Mouse (Mus musculus): ENCODE measurements around the gene Olfr12. TPM values are rescaled to one million over a fixed set of nuclear protein-coding genes. Genes with fewer than 3 reads are reported as not detected.

Olfr12 gene
- polyA plus RNA-seq, 1 experiment = not detected

- DNase-seq = no peak
- Histone ChIP-seq H3K4me1 (ENCODE audit: control insufficient read depth, insufficient read depth, low read length) (no peaks in the 10 kb centered on the region), H3K4me3 (replicated peaks; ENCODE audit: extremely low read depth, low read depth, low read length) (no peak overlapping the region)
- TF ChIP-seq CTCF (IDR thresholded peaks at IDR 0.05; ENCODE audit: insufficient read depth, low read length) (no peak), POLR2A (IDR thresholded peaks at IDR 0.05; ENCODE audit: borderline replicate concordance, extremely low read depth, low read depth, low read length) (no peak)
- WGBS = 77% methylated on average over 3 of the region's 3 CpGs
Observed at GRCm38 (mm10) chr1:92669430-92669829, 51.8 kb downstream of the Olfr12 start.

GRCm38 (mm10) chr1:92671326-92671725 lies 53.7 kb downstream of the Olfr12 start:
- no peak overlapping the region for H3K4me3 ChIP-seq (replicated peaks; ENCODE audit: extremely low read depth, low read depth, low read length)
- WGBS = 68% methylated on average over 4 of the region's 4 CpGs
- no peak for DNase-seq
- no peaks in the 10 kb centered on the region for H3K4me1 ChIP-seq (ENCODE audit: control insufficient read depth, insufficient read depth, low read length)
- no peak for TF ChIP-seq CTCF (IDR thresholded peaks at IDR 0.05; ENCODE audit: insufficient read depth, low read length)
- no peak for TF ChIP-seq POLR2A (IDR thresholded peaks at IDR 0.05; ENCODE audit: borderline replicate concordance, extremely low read depth, low read depth, low read length)

Other genes starting within 250 kb of the Olfr12 start
- 38.8 and 58.4 TPM in 2 replicates for gene Ndufa10, start 143.9 kb upstream of the Olfr12 start, polyA plus RNA-seq (2012; rRNA removed)
- gene Olfr1416, start 132.7 kb upstream of the Olfr12 start, polyA plus RNA-seq (2012; rRNA removed) = not detected in 2 replicates
- gene Olfr1415, start 121.7 kb upstream of the Olfr12 start, polyA plus RNA-seq (2012; rRNA removed) = not detected in 2 replicates
- gene Olfr1414, start 99.1 kb upstream of the Olfr12 start, polyA plus RNA-seq (2012; rRNA removed) = not detected in 2 replicates
- gene Olfr1413, start 46.5 kb upstream of the Olfr12 start, polyA plus RNA-seq (2012; rRNA removed) = not detected in 2 replicates
- not detected in 2 replicates for gene Olfr1412, start 32.0 kb upstream of the Olfr12 start, polyA plus RNA-seq (2012; rRNA removed)
- gene Olfr1411, start 23.4 kb upstream of the Olfr12 start, polyA plus RNA-seq (2012; rRNA removed) = not detected in 2 replicates
- gene Olfr1410, start 12.0 kb upstream of the Olfr12 start, polyA plus RNA-seq (2012; rRNA removed) = not detected in 2 replicates
- gene Cops9, start 24.2 kb downstream of the Olfr12 start, polyA plus RNA-seq (2012; rRNA removed) = 73.6 and 107 TPM in 2 replicates
- 0.18 TPM in 1 of 2 replicates, not detected in the other for gene Otos, start 31.1 kb downstream of the Olfr12 start, polyA plus RNA-seq (2012; rRNA removed)
- 23.4 and 23.6 TPM in 2 replicates for gene Gpc1, start 213.9 kb downstream of the Olfr12 start, polyA plus RNA-seq (2012; rRNA removed)